12 mouse cellular contexts compared by ENCODE assay signal in the genomic region with DNA sequence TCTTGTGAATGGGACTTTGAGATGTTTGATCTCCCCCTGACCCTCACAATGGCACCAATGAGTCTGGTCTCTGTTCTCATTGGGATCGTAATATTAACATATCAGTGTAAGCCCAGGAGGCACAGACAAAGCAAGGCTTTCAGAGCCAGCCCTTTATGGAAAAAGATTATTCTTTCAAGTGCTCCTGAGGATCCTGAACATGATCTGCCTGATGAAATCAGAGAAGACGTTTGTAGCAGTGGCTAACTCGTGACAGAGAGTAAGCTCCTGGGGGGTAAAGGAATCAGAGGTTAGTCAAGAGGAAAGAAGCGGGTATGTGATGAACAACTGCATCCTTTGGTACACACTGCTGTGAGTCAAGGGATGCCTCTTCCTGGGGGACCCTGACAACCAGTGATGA. TPM values are rescaled to one million over a fixed set of nuclear protein-coding genes. Genes with fewer than 3 reads are reported as not detected.
"Had no signal": no experiment of that assay in that cellular context is flagged by ENCODE, and none has a peak within 500 bp of the region (broad histone marks: within the 10 kb centered on the region; RNA-seq: fewer than 3 reads in every experiment).

No protein-coding gene starts in this region.

- H3K27me3 ChIP-seq: lung, embryonic 15.5 days; neural tube, embryonic 15.5 days had no signal

- H3K36me3 ChIP-seq: liver, embryonic 13.5 days; liver, embryonic 15.5 days; lung, embryonic 15.5 days; midbrain, embryonic 12.5 days; midbrain, embryonic 15.5 days; neural tube, embryonic 13.5 days; neural tube, embryonic 15.5 days had no signal

- H3K4me2 ChIP-seq: liver, embryonic 13.5 days; liver, embryonic 15.5 days; lung, embryonic 15.5 days; midbrain, embryonic 12.5 days; midbrain, embryonic 15.5 days; neural tube, embryonic 13.5 days; neural tube, embryonic 15.5 days had no signal

- H3K9ac ChIP-seq: liver, embryonic 13.5 days; liver, embryonic 15.5 days; lung, embryonic 15.5 days; midbrain, embryonic 12.5 days; midbrain, embryonic 15.5 days; neural tube, embryonic 13.5 days; neural tube, embryonic 15.5 days had no signal

- H3K4me1 ChIP-seq: liver, embryonic 13.5 days; liver, embryonic 15.5 days; lung, embryonic 15.5 days; midbrain, embryonic 12.5 days; midbrain, embryonic 15.5 days; neural tube, embryonic 13.5 days; neural tube, embryonic 15.5 days had no signal

- H3K9me3 ChIP-seq: liver, embryonic 13.5 days; liver, embryonic 15.5 days; lung, embryonic 15.5 days; megakaryocyte, embryonic 14.5 days; midbrain, embryonic 12.5 days; midbrain, embryonic 15.5 days; neural tube, embryonic 13.5 days; neural tube, embryonic 15.5 days had no signal

- H3K4me3 ChIP-seq: liver, embryonic 13.5 days; liver, embryonic 15.5 days; lung, embryonic 15.5 days; megakaryocyte, embryonic 14.5 days; midbrain, embryonic 12.5 days; midbrain, embryonic 15.5 days; neural tube, embryonic 13.5 days; neural tube, embryonic 15.5 days had no signal

- H3K27ac ChIP-seq: liver, embryonic 13.5 days; liver, embryonic 15.5 days; lung, embryonic 15.5 days; macrophage; midbrain, embryonic 12.5 days; midbrain, embryonic 15.5 days; neural tube, embryonic 13.5 days; neural tube, embryonic 15.5 days had no signal

- DNase-seq: thymus, adult 18-20 months had no signal

RNA-seq across cellular contexts. Expression of gene Kcne3, which starts 13.9 kb away (rescaled TPM):
- total RNA-seq: midbrain, postnatal 0 days had no signal

RNA-seq across cellular contexts. Expression of gene Lipt2, which starts 31.1 kb away (rescaled TPM):
- total RNA-seq: monocyte, adult 5-6 weeks had no signal
